In the genomic region with DNA sequence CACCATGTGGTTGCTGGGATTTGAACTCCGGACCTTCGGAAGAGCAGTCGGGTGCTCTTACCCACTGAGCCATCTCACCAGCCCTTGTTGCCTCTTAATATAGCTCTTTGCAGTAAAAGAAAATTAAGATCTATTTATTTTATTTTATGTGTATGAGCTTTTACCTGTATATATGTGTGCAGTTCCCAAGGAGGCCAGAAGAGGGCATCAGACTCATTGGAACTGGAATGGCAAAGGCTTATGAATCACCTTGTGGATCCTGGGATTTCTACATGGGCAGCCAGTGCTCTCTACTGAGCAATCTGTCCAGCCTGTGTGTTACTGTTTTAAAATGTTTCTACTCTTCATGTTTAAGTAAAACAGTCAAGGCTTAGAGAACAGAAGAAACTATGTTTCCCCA, we compare ENCODE assay signal across 10 mouse cellular contexts. TPM values are rescaled to one million over a fixed set of nuclear protein-coding genes. Genes with fewer than 3 reads are reported as not detected.
A peak's percentile ranks its signal among the peaks of the same experiment; 100 is the strongest.
DNase-seq lines count a peak whose midpoint lies in the region; ATAC-seq lines count a peak whose summit lies in the region.
"Had no signal": no experiment of that assay in that cellular context is flagged by ENCODE, and none has a peak within 500 bp of the region (broad histone marks: within the 10 kb centered on the region; RNA-seq: fewer than 3 reads in every experiment).

No protein-coding gene starts in this region.

- H3K9ac ChIP-seq in hindbrain, embryonic 13.5 days = no peak overlapping the region
- H3K9ac ChIP-seq: liver, embryonic 13.5 days had no signal

- no peak overlapping the region for H3K4me3 ChIP-seq in hindbrain, embryonic 13.5 days
- H3K4me3 ChIP-seq: erythroblast, embryonic 14.5 days; liver, embryonic 13.5 days had no signal

- peaks cover 10% of the 10 kb centered on the region for H3K4me1 ChIP-seq in hindbrain, embryonic 13.5 days (replicated peaks)
- H3K4me1 ChIP-seq: liver, embryonic 13.5 days had no signal

- 0 out of 2 replicates have a peak, but pooled peaks cover 10% of the 10 kb centered on the region for H3K27me3 ChIP-seq in hindbrain, embryonic 13.5 days

- H3K36me3 ChIP-seq in hindbrain, embryonic 13.5 days = no peaks in the 10 kb centered on the region
- H3K36me3 ChIP-seq: liver, embryonic 13.5 days had no signal

- intact Hi-C loops in left cerebral cortex, postnatal 25 days (cut with DNase I) = no loop called here

- WGBS in hindbrain, embryonic 13.5 days = 74% methylated on average over 3 of the region's 3 CpGs

- no peak overlapping the region for H3K4me2 ChIP-seq in hindbrain, embryonic 13.5 days
- H3K4me2 ChIP-seq: liver, embryonic 13.5 days had no signal

- DNase-seq in adrenal gland, adult (ENCODE audit: inconsistent age in 2 of 2, low spot score in 1 of 2) = peak; percentile 37 to 75
- DNase-seq in adrenal gland, adult 8-10 months = no peak
- DNase-seq in left cerebral cortex, postnatal 25 days (ENCODE audit: low spot score in 2 of 2) = peak; percentile 14 to 21
- no peak for DNase-seq in left cerebral cortex, adult 8-10 months (ENCODE audit: low spot score in 2 of 2)
- DNase-seq in adipocyte (ENCODE audit: low spot score) = peak; percentile 12
- DNase-seq in kidney, postnatal 4 days = peak; percentile 60 to 62
- DNase-seq in spleen, postnatal 4 days (ENCODE audit: low spot score in 2 of 2) = no peak
- DNase-seq: liver, embryonic 13.5 days had no signal

- no peak for ATAC-seq in hindbrain, embryonic 13.5 days (ENCODE audit: low FRiP score)

- no peaks in the 10 kb centered on the region for H3K9me3 ChIP-seq in hindbrain, embryonic 13.5 days
- H3K9me3 ChIP-seq: liver, embryonic 13.5 days had no signal

- H3K27ac ChIP-seq in hindbrain, embryonic 13.5 days = no peak overlapping the region
- H3K27ac ChIP-seq: liver, embryonic 13.5 days had no signal

RNA-seq across cellular contexts. Expression of a gene that starts 14.9 kb away (rescaled TPM):
- under 1 TPM; 0.26 to 0.87 (median 0.82) TPM for total RNA-seq in adrenal gland, adult 8-10 months (2022)
- 10 to 100 TPM; 45.7 to 52.5 TPM for total RNA-seq in left cerebral cortex, postnatal 25 days (2021)
- total RNA-seq in left cerebral cortex, adult 8-10 months (2022) = 100 to 1,000 TPM in 1 of 4 experiments, 10 to 100 TPM in 3; 91.0 to 102 (median 94.4) TPM
- 13.8 and 17.9 TPM in 2 replicates for polyA plus RNA-seq in hindbrain, embryonic 13.5 days (2015; fragmentation: Nextera tagmentation; extraction: Ambion mirVana)

RNA-seq across cellular contexts. Expression of a gene that starts 53.7 kb away (rescaled TPM):
- 10 to 100 TPM; 12.5 to 19.9 (median 17.5) TPM for total RNA-seq in adrenal gland, adult 8-10 months (2022)
- 10 to 100 TPM; 29.4 to 31.0 TPM for total RNA-seq in left cerebral cortex, postnatal 25 days (2021)
- 10 to 100 TPM; 21.4 to 32.9 (median 29.2) TPM for total RNA-seq in left cerebral cortex, adult 8-10 months (2022)
- 133 and 148 TPM in 2 replicates for polyA plus RNA-seq in hindbrain, embryonic 13.5 days (2015; fragmentation: Nextera tagmentation; extraction: Ambion mirVana)

RNA-seq across cellular contexts. Expression of a gene that starts 54.4 kb away (rescaled TPM):
- total RNA-seq in adrenal gland, adult 8-10 months (2022) = not detected
- total RNA-seq in left cerebral cortex, postnatal 25 days (2021) = not detected
- total RNA-seq in left cerebral cortex, adult 8-10 months (2022) = not detected
- polyA plus RNA-seq in hindbrain, embryonic 13.5 days (2015; fragmentation: Nextera tagmentation; extraction: Ambion mirVana) = 0.12 TPM in 1 of 2 replicates, not detected in the other
- polyA plus RNA-seq: erythroblast, embryonic 14.5 days; liver, embryonic 13.5 days had no signal

Comparison
In these comparisons a context has a peak if more than half of its experiments do, and no peak if none do; other contexts are left out.
1. DNase-seq: peak in adrenal gland, adult (2 of 2), left cerebral cortex, postnatal 25 days (2 of 2), adipocyte (single experiment) and kidney, postnatal 4 days (2 of 2); none in adrenal gland, adult 8-10 months (single experiment), left cerebral cortex, adult 8-10 months (0 of 2) and spleen, postnatal 4 days (0 of 2).
2. RNA of a gene that starts 14.9 kb away (total RNA-seq): 91.0 to 102 TPM in left cerebral cortex, adult 8-10 months and 45.7 to 52.5 TPM in left cerebral cortex, postnatal 25 days; 0.26 to 0.87 TPM in adrenal gland, adult 8-10 months; every median in the first group is over 10 times any median in the second.